Mouse (Mus musculus): ENCODE measurements around the gene Pde6h.

DNA sequence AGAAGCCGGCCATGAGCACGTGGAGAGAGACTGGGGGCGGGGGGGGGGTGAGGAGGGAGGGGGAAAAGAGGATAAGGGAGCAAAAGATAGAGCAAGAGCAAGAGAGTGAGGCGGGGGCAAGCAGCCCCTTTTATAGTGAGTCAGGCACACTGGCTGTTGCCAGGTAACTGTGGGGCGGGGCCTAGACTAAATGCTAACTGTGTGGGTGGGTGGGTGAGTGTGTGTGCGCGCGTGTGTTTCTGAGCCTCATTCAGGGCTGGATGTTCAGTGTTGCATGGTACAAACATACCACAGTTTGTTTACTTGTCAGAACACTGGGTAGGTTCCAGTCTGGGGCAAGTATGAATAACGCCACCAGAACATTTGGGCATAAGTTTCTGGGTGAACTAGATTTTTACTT is 23.3 kb downstream of the Pde6h start:
- no peak for TF ChIP-seq POLR2A (IDR thresholded peaks at IDR 0.05; ENCODE audit: extremely low read depth, insufficient read depth, low read length)
- no peak for TF ChIP-seq CTCF (IDR thresholded peaks at IDR 0.05; ENCODE audit: low read depth, low read length)

Data from liver, adult 2 months (tissue).